Mouse (Mus musculus): ENCODE data around the gene Gins2. TPM values are rescaled to one million over a fixed set of nuclear protein-coding genes. Genes with fewer than 3 reads are reported as not detected.
A peak's percentile ranks its signal among the peaks of the same experiment; 100 is the strongest.

The Gins2 gene
- total RNA-seq, 2 experiments from 2014 or later: 0.80 TPM; not detected in 1

- no peak for DNase-seq (ENCODE audit: low spot score)
These were observed 58.0 kb downstream of the Gins2 start for GRCm38 (mm10) chr8:120530954-120531656.

- no peak for DNase-seq (ENCODE audit: low spot score)
These were observed 59.9 kb downstream of the Gins2 start for GRCm38 (mm10) chr8:120529226-120529625.

Small RNA genes lying within 50 kb of the gene (microRNA-seq; reads per million reads assigned to microRNA genes)
- 7.5 reads per million, percentile 19 among the genes with 10 or more reads in this experiment for gene Mir7687

Other genes with a start within 250 kb of the Gins2 start
- 1 to 10 TPM in 1 of 2 experiments, under 1 TPM in 1; 0.37 to 1.0 TPM for gene 1190005I06Rik, start 58.3 kb upstream of the Gins2 start, total RNA-seq (2021)
- gene Gm27021, start 78.8 kb upstream of the Gins2 start, total RNA-seq (2021): not detected
- 1,000 to 10,000 TPM; 1,486 to 1,625 TPM for gene Cox4i1, start 78.9 kb upstream of the Gins2 start, total RNA-seq (2021)
- 10 to 100 TPM; 19.6 to 21.0 TPM for gene Emc8, start 79.3 kb upstream of the Gins2 start, total RNA-seq (2021)
- gene Irf8, start 147.1 kb upstream of the Gins2 start, total RNA-seq (2021): 1 to 10 TPM; 7.6 to 9.0 TPM

Data from gastrocnemius, adult 18-20 months (tissue).